Mouse (Mus musculus) T-helper 17 cell (primary cell): ENCODE data around the gene Ankrd33.

Source experiments
- in situ Hi-C, 2 experiments: fragments of 300-600 bp; cut with MboI, MseI; formaldehyde crosslinking; loops; 1 replicate in 1 of 2; 2 replicates in 1 of 2; pipeline ENCODE4 v1.15.1; 2025; ENCODE audit warnings: high pct_unique_total_duplicates in 2 of 2

The Ankrd33 gene

GRCm38 (mm10) chr15:101115511-101116110 lies at the start of gene Ankrd33:
Ankrd33 (plus strand) TSS chr15:101115755.
- in situ Hi-C loops, result no loop called here

GRCm38 (mm10) chr15:101066364-101066847 lies 49.1 kb upstream of the Ankrd33 start:
- in situ Hi-C loops, result loop anchor here in 1 of 2 experiments (10.0 kb wide), 1 partner anchor 578 kb away; the partner anchor contains the start of gene Gm5478

- in situ Hi-C loops, result loop anchor here in 1 of 2 experiments (10.0 kb wide), 1 partner anchor 578 kb away; the partner anchor contains the start of gene Gm5478
Observed at GRCm38 (mm10) chr15:101066920-101067696, 48.4 kb upstream of the Ankrd33 start.

- in situ Hi-C loops, result loop anchor here in 1 of 2 experiments (10.0 kb wide), 1 partner anchor 577 kb away; the partner anchor contains the start of gene Gm5478
Observed at GRCm38 (mm10) chr15:101068029-101068428, 47.5 kb upstream of the Ankrd33 start.

GRCm38 (mm10) chr15:101068671-101069070 lies 46.9 kb upstream of the Ankrd33 start:
- in situ Hi-C loops, result loop anchor here in 1 of 2 experiments (10.0 kb wide), 1 partner anchor 576 kb away; the partner anchor contains the start of gene Gm5478

GRCm38 (mm10) chr15:101069641-101070190 lies 45.8 kb upstream of the Ankrd33 start:
- in situ Hi-C loops, result loop anchor here in 1 of 2 experiments (10.0 kb wide), 1 partner anchor 575 kb away; the partner anchor contains the start of gene Gm5478

GRCm38 (mm10) chr15:101070762-101071161 lies 44.8 kb upstream of the Ankrd33 start:
- in situ Hi-C loops, result no loop called here

- in situ Hi-C loops, result no loop called here
Observed at GRCm38 (mm10) chr15:101072736-101073135, 42.8 kb upstream of the Ankrd33 start.

GRCm38 (mm10) chr15:101074067-101074466 lies 41.5 kb upstream of the Ankrd33 start:
- in situ Hi-C loops, result no loop called here

- in situ Hi-C loops, result no loop called here
Observed at GRCm38 (mm10) chr15:101075150-101075549, 40.4 kb upstream of the Ankrd33 start.

GRCm38 (mm10) chr15:101075656-101076055 lies 39.9 kb upstream of the Ankrd33 start:
- in situ Hi-C loops, result no loop called here

GRCm38 (mm10) chr15:101076071-101077000 lies 39.2 kb upstream of the Ankrd33 start:
- in situ Hi-C loops, result no loop called here

- in situ Hi-C loops, result no loop called here
Observed at GRCm38 (mm10) chr15:101077001-101077812, 38.3 kb upstream of the Ankrd33 start.

GRCm38 (mm10) chr15:101077813-101078730 lies 37.5 kb upstream of the Ankrd33 start, which contains the start of gene Fignl2:
Fignl2 (minus strand) TSS chr15:101078567.
- in situ Hi-C loops, result no loop called here

GRCm38 (mm10) chr15:101078731-101079156 lies 36.8 kb upstream of the Ankrd33 start:
- in situ Hi-C loops, result no loop called here

GRCm38 (mm10) chr15:101080031-101080520 lies 35.5 kb upstream of the Ankrd33 start:
- in situ Hi-C loops, result no loop called here

GRCm38 (mm10) chr15:101081035-101081548 lies 34.5 kb upstream of the Ankrd33 start:
- in situ Hi-C loops, result no loop called here

- in situ Hi-C loops, result no loop called here
Observed at GRCm38 (mm10) chr15:101082236-101082635, 33.3 kb upstream of the Ankrd33 start.
